Mouse (Mus musculus): ENCODE measurements at regions not wholly inside any gene's neighbourhood (a gene's known extent, or its start where the extent isn't known, plus 50 kb on each side); places are given as distances from the start of the nearest gene placed in this dataset.

GRCm38 (mm10) chr11:45621824-45622223 lies 230.0 kb upstream of the Clint1 start:
- TF ChIP-seq CTCF (IDR thresholded peaks at IDR 0.05; ENCODE audit: control insufficient read depth, insufficient read depth, insufficient replicate concordance, low read depth, low read length) (no peak), POLR2A (IDR thresholded peaks at IDR 0.05; ENCODE audit: control insufficient read depth, low read depth, low read length) (no peak)
